Mouse (Mus musculus) megakaryocyte, embryonic 14.5 days (primary cell): ENCODE measurements around the gene Rps15.

ENCODE experiments used
- FLI1 ChIP-seq: IDR thresholded peaks from 2 replicates; pipeline ENCODE4 v1.6.1; 2012; ENCODE audit warnings: low read length, inconsistent platforms, mixed read lengths
- GATA1 ChIP-seq: IDR thresholded peaks from 3 replicates; pipeline ENCODE4 v1.6.1; 2012; ENCODE audit warnings: mixed read lengths, low read length, inconsistent platforms, borderline replicate concordance

GRCm38 (mm10) chr10:80298571-80299281, 6.5 kb downstream of the Rps15 start:
- TF ChIP-seq GATA1 (no peak), FLI1 (no peak)
